Mouse (Mus musculus) hindbrain, postnatal 0 days (tissue): ENCODE measurements at regions not wholly inside any gene's neighbourhood (a gene's known extent, or its start where the extent isn't known, plus 50 kb on each side); places are given as distances from the start of the nearest gene placed in this dataset.

Source experiments
- ATAC-seq: fragments of 200-750 bp; cut with Nextera tagmentation; 2 replicates; pipeline ENCODE4 v1.8.0; 2017; ENCODE audit warnings: mild to moderate bottlenecking, moderate TSS enrichment, moderate library complexity
- DNase-seq: peaks from one replicate; pipeline ENCODE4 v3.0.0-alpha.2; 2015; ENCODE audit warnings: low spot score
- H3K27ac ChIP-seq: fragments of 300-500 bp; sonication (generic); 2 replicates; pipeline ENCODE4 v1.5.1; 2014; ENCODE audit warnings: mild to moderate bottlenecking
- H3K27me3 ChIP-seq: fragments of 300-500 bp; sonication (generic); 2 replicates; pipeline ENCODE4 v1.6.1; 2014; ENCODE audit warnings: low read length, mixed read lengths; ENCODE audit not compliant: insufficient read depth
- H3K36me3 ChIP-seq: fragments of 300-500 bp; sonication (generic); 2 replicates; pipeline ENCODE4 v1.6.1; 2014; ENCODE audit warnings: low read length, mixed read lengths; ENCODE audit not compliant: insufficient read depth
- H3K4me1 ChIP-seq: fragments of 300-500 bp; sonication (generic); 2 replicates; pipeline ENCODE4 v1.6.1; 2014; ENCODE audit warnings: antibody characterized with exemption, low read length, mixed read lengths; ENCODE audit not compliant: insufficient read depth
- H3K4me2 ChIP-seq: fragments of 300-500 bp; sonication (generic); 2 replicates; pipeline ENCODE4 v1.6.1; 2014; ENCODE audit warnings: low read depth, mild to moderate bottlenecking, low read length, moderate library complexity, mixed read lengths
- H3K4me3 ChIP-seq: fragments of 300-500 bp; sonication (generic); 2 replicates; pipeline ENCODE4 v1.5.1; 2014; ENCODE audit warnings: low read length
- H3K9ac ChIP-seq: fragments of 300-500 bp; sonication (generic); replicated peaks from 2 replicates; pipeline ENCODE4 v1.6.1; 2014; ENCODE audit warnings: mild to moderate bottlenecking, low read length, moderate library complexity, mixed read lengths
- H3K9me3 ChIP-seq: fragments of 300-500 bp; sonication (generic); 2 replicates; pipeline ENCODE4 v1.6.1; 2016; ENCODE audit warnings: low read length, mixed read lengths
- CTCF ChIP-seq: IDR thresholded peaks from 2 replicates; pipeline ENCODE4 v1.5.1; 2016; ENCODE audit warnings: antibody characterized with exemption, control low read depth, low read depth
- WGBS: fragments of 180-500 bp; shearing (Covaris S2); extraction: QIAGEN DNeasy Blood & Tissue Kit; methylation state at CpG from one replicate; pipeline ENCODE4 v1.1.7; 2014; 5-methylcytosine and 5-hydroxymethylcytosine counted together

DNA sequence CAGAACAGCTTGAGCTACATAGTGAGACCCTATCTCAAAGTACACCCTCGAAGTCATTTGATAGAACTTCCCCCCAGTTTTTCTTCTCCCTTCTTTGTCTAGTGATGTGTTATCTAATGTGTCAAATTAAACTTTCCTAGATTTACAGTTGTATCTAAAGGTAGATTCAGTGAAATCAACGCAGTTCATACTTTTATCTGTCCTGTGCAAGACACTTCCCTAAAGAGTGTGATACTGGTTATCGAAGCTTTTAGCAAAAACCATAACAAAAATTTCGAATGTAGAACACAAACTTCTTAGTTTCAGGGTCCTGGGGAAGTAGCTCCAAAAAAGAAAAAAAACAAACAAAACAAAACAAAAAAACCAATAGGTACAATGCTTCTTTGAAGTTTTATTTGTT lies 123.8 kb upstream of the Elavl2 start:
- Histone ChIP-seq H3K27me3 (no peaks in the 10 kb centered on the region), H3K27ac (no peak overlapping the region), H3K4me2 (no peak overlapping the region), H3K9ac (no peak overlapping the region), H3K4me3 (no peak overlapping the region), H3K4me1 (no peaks in the 10 kb centered on the region), H3K9me3 (no peaks in the 10 kb centered on the region), H3K36me3 (no peaks in the 10 kb centered on the region)
- TF ChIP-seq CTCF, result no peak
- no peak for ATAC-seq
- DNase-seq, result no peak
- WGBS, result 80% methylated on average over 4 of the region's 4 CpGs

DNA sequence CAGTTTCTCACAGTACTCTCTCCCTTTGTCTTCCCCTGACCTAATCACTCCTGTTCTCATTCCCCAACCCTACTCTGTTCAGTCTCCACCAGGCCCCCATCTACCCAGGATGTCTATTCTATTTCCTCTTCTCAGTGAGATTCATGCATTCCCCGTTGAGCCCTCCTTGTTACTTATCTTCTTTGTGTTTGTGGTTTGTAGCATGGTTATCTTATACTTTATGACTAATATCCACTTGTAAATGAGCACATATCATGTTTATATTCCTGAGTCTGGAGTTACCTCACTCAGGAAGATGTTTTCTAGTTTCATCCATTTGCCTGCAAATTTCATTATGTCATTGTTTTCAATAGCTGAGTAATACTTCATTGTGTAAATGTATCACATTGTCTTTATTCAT lies 111.0 kb upstream of the Elavl2 start:
- no peak for ATAC-seq
- Histone ChIP-seq H3K9ac (no peak overlapping the region), H3K36me3 (no peaks in the 10 kb centered on the region), H3K4me3 (no peak overlapping the region), H3K27me3 (no peaks in the 10 kb centered on the region), H3K4me1 (no peaks in the 10 kb centered on the region), H3K9me3 (no peaks in the 10 kb centered on the region), H3K4me2 (no peak overlapping the region), H3K27ac (no peak overlapping the region)
- no peak for DNase-seq
- whole genome bisulfite sequencing, result 93% methylated on average over 1 of the region's 1 CpGs
- no peak for TF ChIP-seq CTCF

DNA sequence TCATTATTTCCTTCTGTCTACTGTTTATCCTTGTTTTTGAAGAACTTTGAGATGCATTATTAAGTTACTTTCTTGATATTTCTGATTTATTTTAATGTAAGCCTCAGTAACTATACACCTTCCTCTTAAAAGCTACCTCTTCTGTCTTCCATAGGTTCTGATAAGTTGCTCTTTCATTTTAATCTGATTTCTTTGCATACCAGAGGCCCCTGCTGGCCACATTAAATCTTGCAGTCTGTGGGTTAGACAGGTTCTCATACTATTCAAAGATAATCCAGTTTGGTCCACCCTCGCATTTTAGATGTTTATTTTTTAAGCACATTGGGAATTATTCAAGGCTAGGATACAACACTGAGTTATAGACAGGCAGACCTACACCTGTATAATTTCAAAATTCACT lies 109.4 kb upstream of the Elavl2 start:
- H3K4me2 ChIP-seq, result no peak overlapping the region
- no peaks in the 10 kb centered on the region for H3K27me3 ChIP-seq
- no peaks in the 10 kb centered on the region for H3K9me3 ChIP-seq
- 85% methylated on average over 1 of the region's 1 CpGs for WGBS
- H3K4me1 ChIP-seq, result no peaks in the 10 kb centered on the region
- no peak overlapping the region for H3K4me3 ChIP-seq
- no peak for ATAC-seq
- TF ChIP-seq CTCF, result no peak
- H3K27ac ChIP-seq, result no peak overlapping the region
- no peak for DNase-seq
- H3K9ac ChIP-seq, result no peak overlapping the region
- H3K36me3 ChIP-seq, result no peaks in the 10 kb centered on the region

DNA sequence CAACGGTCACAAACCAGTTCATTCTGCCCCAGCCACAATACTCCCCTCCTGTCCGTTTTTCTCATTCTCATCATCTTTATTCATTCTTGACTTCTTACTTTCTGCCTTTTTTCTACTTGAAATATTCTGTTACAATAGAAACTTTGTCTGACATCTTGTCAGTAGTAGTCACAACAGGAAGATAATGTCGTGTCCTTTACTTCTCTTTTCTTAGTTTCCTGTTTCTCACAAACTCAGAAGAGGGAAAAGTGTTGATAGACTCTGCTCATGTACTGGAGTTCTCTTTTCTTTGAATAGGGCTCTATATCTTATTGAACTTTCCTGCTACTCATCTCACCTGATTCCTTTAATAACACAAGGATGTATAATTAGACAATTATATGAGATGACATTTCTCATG lies 102.7 kb upstream of the Elavl2 start:
- H3K4me1 ChIP-seq, result no peaks in the 10 kb centered on the region

GRCm38 (mm10) chr4:91481863-91482475 lies 81.4 kb upstream of the Elavl2 start:
- Histone ChIP-seq H3K9ac (no peak overlapping the region), H3K36me3 (no peaks in the 10 kb centered on the region), H3K4me3 (no peak overlapping the region), H3K27me3 (no peaks in the 10 kb centered on the region), H3K4me1 (no peaks in the 10 kb centered on the region), H3K9me3 (no peaks in the 10 kb centered on the region), H3K27ac (no peak overlapping the region), H3K4me2 (no peak overlapping the region)
- WGBS, result 53% methylated on average over 3 of the region's 3 CpGs
- DNase-seq (no peak), ATAC-seq (no peak)
- no peak for TF ChIP-seq CTCF

More for the DNA sequence above, 102.7 kb upstream of the Elavl2 start:
- ATAC-seq, result no peak
- whole genome bisulfite sequencing, result 86% methylated on average over 3 of the region's 3 CpGs
- no peak for DNase-seq
- H3K4me2 ChIP-seq, result no peak overlapping the region
- H3K27ac ChIP-seq, result no peak overlapping the region
- H3K36me3 ChIP-seq, result no peaks in the 10 kb centered on the region
- H3K9me3 ChIP-seq, result no peaks in the 10 kb centered on the region
- H3K4me3 ChIP-seq, result no peak overlapping the region
- no peak overlapping the region for H3K9ac ChIP-seq
- no peaks in the 10 kb centered on the region for H3K27me3 ChIP-seq
- no peak for TF ChIP-seq CTCF
